Mouse (Mus musculus): ENCODE measurements around the gene Ctdnep1. TPM values are rescaled to one million over a fixed set of nuclear protein-coding genes. Genes with fewer than 3 reads are reported as not detected.

The Ctdnep1 gene
- total and polyA plus RNA-seq, 3 experiments = 42.9 to 143 (median 66.7) TPM

- H3K36me3 ChIP-seq (replicated peaks in 1 of 2; ENCODE audit: control insufficient read depth in 1 of 2, insufficient read depth in 1 of 2, low read length in 1 of 2) = peaks cover 18 to 22% of the 10 kb centered on the region in 2 experiments
- no peak overlapping the region for H3K4me2 ChIP-seq (ENCODE audit: insufficient read depth, low read depth, poor library complexity, severe bottlenecking)
- no peak overlapping the region for H3K4me3 ChIP-seq (replicated peaks in 1 of 3; ENCODE audit: low read depth in 2 of 3, low read length in 2 of 3, poor library complexity in 1 of 3)
- no peaks in the 10 kb centered on the region for H3K79me2 ChIP-seq (replicated peaks; ENCODE audit: control insufficient read depth, extremely low read depth, insufficient read depth, poor library complexity, severe bottlenecking)
- peaks cover 3% of the 10 kb centered on the region for H3K27me3 ChIP-seq (replicated peaks)
- peaks cover 22 to 43% of the 10 kb centered on the region in 2 experiments for H3K4me1 ChIP-seq (ENCODE audit: control insufficient read depth in 1 of 2, insufficient read depth in 2 of 2)
- no peaks in the 10 kb centered on the region for H3K9me3 ChIP-seq (replicated peaks; ENCODE audit: low read length)
- dilution Hi-C loops (cut with MboI; ENCODE audit: extremely low pct_ligation_motif_present, extremely low pct_unique_long_range_greater_than_20kb, low sequenced_read_pairs) = no loop called here
- no peak overlapping the region for H3K9ac ChIP-seq (ENCODE audit: insufficient read depth, low read depth)
- in situ Hi-C loops (cut with MboI; ENCODE audit: low pct_ligation_motif_present, low pct_unique_long_range_greater_than_20kb, low sequenced_read_pairs) = loop anchor here (25.0 kb wide), 1 partner anchor 930 kb away; the partner anchor contains the start of genes Per1 and Vamp2
- TF ChIP-seq IRF4 (IDR thresholded peaks at IDR 0.05; ENCODE audit: low read depth, low read length) = no peak
- TF ChIP-seq CTCF (conservative IDR thresholded peaks at IDR 0.05 in 1 of 2, IDR thresholded peaks at IDR 0.05 in 1 of 2; ENCODE audit: low read depth in 2 of 2, low read length in 2 of 2) = no peak
- TF ChIP-seq E2F4 (IDR thresholded peaks at IDR 0.05; ENCODE audit: insufficient replicate concordance, low read depth, low read length) = no peak
- TF ChIP-seq SIN3A (IDR thresholded peaks at IDR 0.05; ENCODE audit: low read length) = no peak
- H3K27ac ChIP-seq (ENCODE audit: insufficient read depth, low read depth) = no peak overlapping the region
- DNase-seq (ENCODE audit: extremely low read depth) = no peak
Observed at GRCm38 (mm10) chr11:70017199-70017767, 36.3 kb downstream of the Ctdnep1 start.

DNA sequence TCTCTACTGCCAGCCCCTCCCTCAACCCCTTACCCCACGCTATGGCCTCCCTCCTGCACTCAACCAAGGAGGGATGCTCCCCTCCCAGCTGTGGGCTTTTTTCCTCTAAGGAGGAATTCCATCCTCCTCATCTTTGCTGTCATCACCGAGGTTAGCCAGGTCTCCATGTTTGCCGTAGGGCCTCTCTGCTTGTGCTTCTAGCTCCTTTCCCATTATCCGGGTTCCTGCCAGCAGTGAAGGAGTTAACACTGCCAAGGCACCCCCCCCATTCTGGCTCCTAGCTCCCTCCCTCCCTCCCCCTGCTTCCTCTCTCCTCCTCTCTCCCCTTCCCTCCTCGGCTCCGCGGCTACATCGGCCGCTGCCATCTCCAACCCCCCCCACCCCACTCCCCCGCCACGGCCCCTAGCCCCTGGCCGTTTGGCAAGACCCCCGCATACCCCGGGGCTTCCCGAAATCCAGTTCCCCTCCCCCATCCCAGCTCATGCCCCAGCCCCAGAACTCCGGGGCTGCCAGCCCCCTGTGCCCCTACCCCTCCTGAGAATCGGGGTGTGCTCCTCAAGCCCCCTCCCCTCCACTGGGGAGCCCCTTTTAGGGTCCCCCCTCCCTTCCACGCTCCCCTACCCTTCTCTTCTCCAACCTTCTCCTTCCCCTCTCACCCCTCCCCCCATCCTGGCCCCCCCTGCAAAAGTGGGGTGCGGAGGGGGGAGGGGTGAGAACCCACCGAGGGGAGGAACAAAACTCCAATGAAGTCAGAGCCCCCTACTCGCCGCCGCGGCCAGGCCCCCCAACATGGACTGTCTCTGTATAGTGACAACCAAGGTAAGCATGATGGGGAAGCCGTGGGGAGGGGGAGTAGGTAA is 37.4 kb downstream of the Ctdnep1 start:
- H3K4me2 ChIP-seq (ENCODE audit: insufficient read depth, low read depth, poor library complexity, severe bottlenecking) = peak overlapping the region; percentile 19; the same call in 1 of the 2 replicates
- H3K9ac ChIP-seq (ENCODE audit: insufficient read depth, low read depth) = no peak overlapping the region
- H3K4me1 ChIP-seq (ENCODE audit: control insufficient read depth in 1 of 2, insufficient read depth in 2 of 2) = peaks cover 20 to 43% of the 10 kb centered on the region in 2 experiments
- in situ Hi-C loops (cut with MboI; ENCODE audit: low pct_ligation_motif_present, low pct_unique_long_range_greater_than_20kb, low sequenced_read_pairs) = loop anchor here (25.0 kb wide), 1 partner anchor 931 kb away; the partner anchor contains the start of genes Per1 and Vamp2
- peaks cover 7 to 12% of the 10 kb centered on the region in 2 experiments for H3K36me3 ChIP-seq (replicated peaks in 1 of 2; ENCODE audit: control insufficient read depth in 1 of 2, insufficient read depth in 1 of 2, low read length in 1 of 2)
- H3K79me2 ChIP-seq (replicated peaks; ENCODE audit: control insufficient read depth, extremely low read depth, insufficient read depth, poor library complexity, severe bottlenecking) = no peaks in the 10 kb centered on the region
- H3K27me3 ChIP-seq (replicated peaks) = peaks cover 6% of the 10 kb centered on the region
- H3K27ac ChIP-seq (ENCODE audit: insufficient read depth, low read depth) = no peak overlapping the region
- TF ChIP-seq CHD2 (IDR thresholded peaks at IDR 0.05; ENCODE audit: low read length) (peak; percentile 32; the same call in 1 of the 2 replicates), BHLHE40 (IDR thresholded peaks at IDR 0.05; ENCODE audit: low read depth, low read length) (no peak)
- DNase-seq (ENCODE audit: extremely low read depth) = no peak
- dilution Hi-C loops (cut with MboI; ENCODE audit: extremely low pct_ligation_motif_present, extremely low pct_unique_long_range_greater_than_20kb, low sequenced_read_pairs) = no loop called here
- H3K4me3 ChIP-seq (replicated peaks in 1 of 3; ENCODE audit: low read depth in 2 of 3, low read length in 2 of 3, poor library complexity in 1 of 3) = peak overlapping the region in 1 of 3 experiments; percentile 31
- no peaks in the 10 kb centered on the region for H3K9me3 ChIP-seq (replicated peaks; ENCODE audit: low read length)

GRCm38 (mm10) chr11:70019495-70020021 is 38.6 kb downstream of the Ctdnep1 start:
- H3K9ac ChIP-seq (ENCODE audit: insufficient read depth, low read depth) = no peak overlapping the region
- H3K36me3 ChIP-seq (replicated peaks in 1 of 2; ENCODE audit: control insufficient read depth in 1 of 2, insufficient read depth in 1 of 2, low read length in 1 of 2) = no peaks in the 10 kb centered on the region
- no peak overlapping the region for H3K27ac ChIP-seq (ENCODE audit: insufficient read depth, low read depth)
- DNase-seq (ENCODE audit: extremely low read depth) = no peak
- no peaks in the 10 kb centered on the region for H3K9me3 ChIP-seq (replicated peaks; ENCODE audit: low read length)
- H3K4me1 ChIP-seq (ENCODE audit: control insufficient read depth in 1 of 2, insufficient read depth in 2 of 2) = peaks cover 10 to 31% of the 10 kb centered on the region in 2 experiments
- peaks cover 10% of the 10 kb centered on the region for H3K27me3 ChIP-seq (replicated peaks)
- no peak overlapping the region for H3K4me3 ChIP-seq (replicated peaks in 1 of 3; ENCODE audit: low read depth in 2 of 3, low read length in 2 of 3, poor library complexity in 1 of 3)
- dilution Hi-C loops (cut with MboI; ENCODE audit: extremely low pct_ligation_motif_present, extremely low pct_unique_long_range_greater_than_20kb, low sequenced_read_pairs) = no loop called here
- H3K79me2 ChIP-seq (replicated peaks; ENCODE audit: control insufficient read depth, extremely low read depth, insufficient read depth, poor library complexity, severe bottlenecking) = no peaks in the 10 kb centered on the region
- H3K4me2 ChIP-seq (ENCODE audit: insufficient read depth, low read depth, poor library complexity, severe bottlenecking) = no peak overlapping the region
- in situ Hi-C loops (cut with MboI; ENCODE audit: low pct_ligation_motif_present, low pct_unique_long_range_greater_than_20kb, low sequenced_read_pairs) = loop anchor here (25.0 kb wide), 1 partner anchor 932 kb away; the partner anchor contains the start of genes Per1 and Vamp2
- TF ChIP-seq POLR2A (IDR thresholded peaks at IDR 0.05; ENCODE audit: low read depth, low read length) = no peak
- no peak for TF ChIP-seq MAZ (IDR thresholded peaks at IDR 0.05; ENCODE audit: low read depth, low read length)
- TF ChIP-seq KAT2A (IDR thresholded peaks at IDR 0.05; ENCODE audit: insufficient replicate concordance, low read length) = no peak
- no peak for TF ChIP-seq HCFC1 (IDR thresholded peaks at IDR 0.05; ENCODE audit: low read depth, low read length)
- no peak for TF ChIP-seq EP300 (IDR thresholded peaks at IDR 0.05; ENCODE audit: low read length)
- no peak for TF ChIP-seq ELF1 (IDR thresholded peaks at IDR 0.05; ENCODE audit: low read depth, low read length)
- TF ChIP-seq MAFK (IDR thresholded peaks at IDR 0.05; ENCODE audit: insufficient replicate concordance, low read length) = no peak
- no peak for TF ChIP-seq BHLHE40 (IDR thresholded peaks at IDR 0.05; ENCODE audit: low read depth, low read length)
- no peak for TF ChIP-seq MAX (IDR thresholded peaks at IDR 0.05; ENCODE audit: low read length)
- TF ChIP-seq SIN3A (IDR thresholded peaks at IDR 0.05; ENCODE audit: low read length) = no peak
- no peak for TF ChIP-seq NELFE (IDR thresholded peaks at IDR 0.05; ENCODE audit: low read depth, low read length)
- TF ChIP-seq PAX5 (IDR thresholded peaks at IDR 0.05; ENCODE audit: low read length) = no peak
- no peak for TF ChIP-seq GABPA (IDR thresholded peaks at IDR 0.05; ENCODE audit: insufficient replicate concordance, low read depth, low read length)
- TF ChIP-seq JUN (IDR thresholded peaks at IDR 0.05; ENCODE audit: insufficient read depth, low read depth, low read length) = no peak
- no peak for TF ChIP-seq MEF2A (IDR thresholded peaks at IDR 0.05; ENCODE audit: borderline replicate concordance, low read depth, low read length)
- no peak for TF ChIP-seq USF2 (conservative IDR thresholded peaks at IDR 0.05; ENCODE audit: low read depth, low read length)
- no peak for TF ChIP-seq NRF1 (IDR thresholded peaks at IDR 0.05; ENCODE audit: low read depth, low read length)
- no peak for TF ChIP-seq CHD2 (IDR thresholded peaks at IDR 0.05; ENCODE audit: low read length)
- TF ChIP-seq UBTF (IDR thresholded peaks at IDR 0.05; ENCODE audit: low read depth, low read length) = no peak

All from CH12.LX (cell line).